Mouse (Mus musculus): ENCODE data around the gene Crtc1.

- TF ChIP-seq POLR2A (IDR thresholded peaks at IDR 0.05; ENCODE audit: borderline replicate concordance, extremely low read depth, low read depth, low read length) (no peak), CTCF (IDR thresholded peaks at IDR 0.05; ENCODE audit: insufficient read depth, low read length) (no peak)
Observed at GRCm38 (mm10) chr8:70460199-70460598, 20.8 kb upstream of the Crtc1 start.
